Mouse (Mus musculus) heart, embryonic 12.5 days (tissue): ENCODE results near the gene Camkmt. TPM values are rescaled to one million over a fixed set of nuclear protein-coding genes. Genes with fewer than 3 reads are reported as not detected.
A peak's percentile ranks its signal among the peaks of the same experiment; 100 is the strongest.

ENCODE experiments used
- ATAC-seq: fragments of 200-750 bp; cut with Nextera tagmentation; 2 replicates; pipeline ENCODE4 v1.8.0; 2017; ENCODE audit warnings: moderate TSS enrichment, moderate library complexity; ENCODE audit not compliant: insufficient number of reproducible peaks, low FRiP score
- H3K27ac ChIP-seq: fragments of 300-500 bp; sonication (generic); 2 replicates; pipeline ENCODE4 v1.5.1; 2016; ENCODE audit warnings: mild to moderate bottlenecking, moderate library complexity; ENCODE audit not compliant: poor library complexity, severe bottlenecking
- H3K27me3 ChIP-seq: fragments of 300-500 bp; sonication (generic); replicated peaks from 2 replicates; pipeline ENCODE4 v1.6.1; 2016; ENCODE audit warnings: mild to moderate bottlenecking, moderate library complexity
- H3K36me3 ChIP-seq: fragments of 300-500 bp; sonication (generic); 2 replicates; pipeline ENCODE4 v1.6.1; 2016; ENCODE audit warnings: mild to moderate bottlenecking, moderate library complexity
- H3K4me1 ChIP-seq: fragments of 300-500 bp; sonication (generic); replicated peaks from 2 replicates; pipeline ENCODE4 v1.6.1; 2016; ENCODE audit warnings: mild to moderate bottlenecking
- H3K4me2 ChIP-seq: fragments of 300-500 bp; sonication (generic); 2 replicates; pipeline ENCODE4 v1.6.1; 2016; ENCODE audit warnings: mild to moderate bottlenecking, moderate library complexity
- H3K4me3 ChIP-seq: fragments of 300-500 bp; sonication (generic); 2 replicates; pipeline ENCODE4 v1.5.1; 2016; ENCODE audit warnings: mild to moderate bottlenecking
- H3K9ac ChIP-seq: fragments of 300-500 bp; sonication (generic); 2 replicates; pipeline ENCODE4 v1.6.1; 2016; ENCODE audit warnings: mild to moderate bottlenecking, moderate library complexity
- H3K9me3 ChIP-seq: fragments of 300-500 bp; sonication (generic); replicated peaks from 2 replicates; pipeline ENCODE4 v1.6.1; 2016; ENCODE audit warnings: mild to moderate bottlenecking, moderate library complexity
- WGBS: fragments of 180-500 bp; shearing (Covaris S2); methylation state at CpG from one replicate; pipeline ENCODE4 v1.1.7; 2016; 5-methylcytosine and 5-hydroxymethylcytosine counted together
- polyA plus RNA-seq: library from polyadenylated mRNA; unstranded; fragments of >200 nt; fragmentation: Nextera tagmentation; extraction: Ambion mirVana; gene quantifications from 2 replicates; pipeline ENCODE4 v1.2.1, GENCODE M21; 2016

Camkmt gene
- polyA plus RNA-seq, 1 experiment from 2014 or later: 6.6 TPM

- no peak overlapping the region for H3K27ac ChIP-seq
- no peak overlapping the region for H3K9ac ChIP-seq
- H3K9me3 ChIP-seq: no peaks in the 10 kb centered on the region
- H3K4me1 ChIP-seq: no peaks in the 10 kb centered on the region
- H3K4me3 ChIP-seq: no peak overlapping the region
- no peak overlapping the region for H3K4me2 ChIP-seq
- no peak for ATAC-seq
- no peaks in the 10 kb centered on the region for H3K27me3 ChIP-seq
- WGBS: 77% methylated on average over 3 of the region's 3 CpGs
- H3K36me3 ChIP-seq: no peaks in the 10 kb centered on the region
Measured at GRCm38 (mm10) chr17:85141621-85142020, 51.3 kb downstream of the Camkmt start.

- Histone ChIP-seq H3K27ac (no peak overlapping the region), H3K4me3 (no peak overlapping the region), H3K9ac (no peak overlapping the region), H3K27me3 (no peaks in the 10 kb centered on the region), H3K36me3 (no peaks in the 10 kb centered on the region), H3K9me3 (no peaks in the 10 kb centered on the region), H3K4me2 (no peak overlapping the region), H3K4me1 (no peaks in the 10 kb centered on the region)
- ATAC-seq: no peak
- 59% methylated on average over 5 of the region's 5 CpGs for WGBS
Measured at GRCm38 (mm10) chr17:85142495-85143111, 52.3 kb downstream of the Camkmt start.

- H3K27ac ChIP-seq: no peak overlapping the region
- H3K4me3 ChIP-seq: no peak overlapping the region
- H3K4me1 ChIP-seq: no peaks in the 10 kb centered on the region
- H3K4me2 ChIP-seq: no peak overlapping the region
- H3K9me3 ChIP-seq: no peaks in the 10 kb centered on the region
- no peak overlapping the region for H3K9ac ChIP-seq
- no peaks in the 10 kb centered on the region for H3K27me3 ChIP-seq
- WGBS: 83% methylated on average over 6 of the region's 6 CpGs
- no peaks in the 10 kb centered on the region for H3K36me3 ChIP-seq
- no peak for ATAC-seq
Measured at GRCm38 (mm10) chr17:85144141-85144540, 53.8 kb downstream of the Camkmt start.

DNA sequence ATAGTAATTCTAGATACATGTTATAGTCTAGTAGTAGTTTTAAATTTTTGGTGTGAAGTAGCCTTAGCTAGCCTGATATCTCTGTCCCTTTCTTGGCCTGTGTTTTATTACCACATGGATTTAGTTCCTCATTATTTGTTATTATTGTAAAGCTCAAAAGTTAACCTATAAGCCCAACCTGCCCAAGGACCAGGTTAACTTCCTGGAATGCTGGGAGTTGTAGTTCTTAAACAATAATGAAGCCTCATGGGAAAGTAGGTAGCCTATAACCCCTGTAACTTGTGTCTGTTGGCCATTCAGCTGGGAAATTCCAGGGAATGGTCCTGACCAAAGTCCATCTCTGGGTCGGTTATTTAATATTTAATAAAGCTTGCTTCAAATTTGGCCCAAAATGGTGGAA is 58.0 kb downstream of the Camkmt start:
- Histone ChIP-seq H3K27me3 (no peaks in the 10 kb centered on the region), H3K4me3 (no peak overlapping the region), H3K9me3 (no peaks in the 10 kb centered on the region), H3K4me2 (no peak overlapping the region), H3K27ac (no peak overlapping the region), H3K4me1 (peaks cover 7% of the 10 kb centered on the region), H3K36me3 (no peaks in the 10 kb centered on the region), H3K9ac (no peak overlapping the region)
- 73% methylated on average over 1 of the region's 1 CpGs for WGBS
- no peak for ATAC-seq

- WGBS: 47% methylated on average over 3 of the region's 3 CpGs
- no peaks in the 10 kb centered on the region for H3K9me3 ChIP-seq
Measured at GRCm38 (mm10) chr17:85149211-85149738, 58.9 kb downstream of the Camkmt start.

DNA sequence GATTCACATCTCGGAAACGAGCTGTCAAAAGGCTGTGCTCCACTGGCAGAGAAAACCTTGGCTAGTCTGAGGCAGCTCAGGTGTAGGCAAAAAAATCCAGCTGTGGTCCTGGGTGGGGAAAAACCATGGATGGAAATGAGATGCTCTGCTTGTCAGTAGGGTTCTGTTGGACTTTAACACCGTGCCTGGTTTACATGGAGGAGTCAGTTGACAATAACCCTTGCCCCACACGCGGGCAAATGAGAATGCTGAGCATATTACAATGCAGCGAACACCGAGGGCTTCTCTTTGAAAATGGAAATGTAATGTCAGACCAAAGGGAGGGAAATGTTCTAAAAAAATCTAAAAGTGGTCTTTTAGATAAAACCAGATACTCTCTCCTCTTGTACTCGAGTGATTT is 60.9 kb downstream of the Camkmt start:
- Histone ChIP-seq H3K27me3 (no peaks in the 10 kb centered on the region), H3K9ac (no peak overlapping the region), H3K9me3 (no peaks in the 10 kb centered on the region), H3K4me3 (no peak overlapping the region), H3K4me2 (0 out of 2 replicates have a peak overlapping the region, but pooled peaks have one; percentile 18), H3K4me1 (peaks cover 10% of the 10 kb centered on the region), H3K27ac (no peak overlapping the region), H3K36me3 (no peaks in the 10 kb centered on the region)
- ATAC-seq: no peak
- 46% methylated on average over 8 of the region's 8 CpGs for WGBS

More at GRCm38 (mm10) chr17:85149211-85149738, 58.9 kb downstream of the Camkmt start:
- Histone ChIP-seq H3K36me3 (no peaks in the 10 kb centered on the region), H3K4me3 (no peak overlapping the region), H3K4me2 (no peak overlapping the region), H3K27ac (no peak overlapping the region), H3K9ac (no peak overlapping the region), H3K27me3 (no peaks in the 10 kb centered on the region), H3K4me1 (peaks cover 7% of the 10 kb centered on the region)
- no peak for ATAC-seq

DNA sequence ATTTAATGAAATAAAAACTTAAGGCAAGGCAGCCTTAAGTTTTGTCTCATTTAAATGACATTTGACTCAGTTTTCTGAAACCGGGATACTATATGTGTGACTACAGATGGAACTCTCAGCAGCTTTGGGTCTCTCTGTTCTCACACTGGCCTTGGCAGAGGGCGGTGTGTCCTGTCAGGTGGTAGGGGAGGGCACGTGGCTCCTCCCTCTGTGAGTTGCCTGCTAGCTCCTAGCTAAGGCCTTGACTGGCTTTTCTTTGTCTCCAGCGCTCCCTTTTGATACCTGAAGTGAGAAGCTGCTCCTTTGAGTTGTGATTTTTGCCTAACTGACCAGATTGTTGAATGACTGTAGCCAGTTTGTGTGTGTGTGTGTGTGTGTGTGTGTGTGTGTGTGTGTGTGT is 67.8 kb downstream of the Camkmt start:
- no peak overlapping the region for H3K27ac ChIP-seq
- no peaks in the 10 kb centered on the region for H3K36me3 ChIP-seq
- no peak overlapping the region for H3K9ac ChIP-seq
- 70% methylated on average over 4 of the region's 4 CpGs for WGBS
- ATAC-seq: no peak
- H3K27me3 ChIP-seq: no peaks in the 10 kb centered on the region
- H3K4me3 ChIP-seq: no peak overlapping the region
- H3K9me3 ChIP-seq: no peaks in the 10 kb centered on the region
- peaks cover 4% of the 10 kb centered on the region; the same call in 1 of the 2 replicates for H3K4me1 ChIP-seq
- H3K4me2 ChIP-seq: no peak overlapping the region

- no peak overlapping the region for H3K27ac ChIP-seq
- no peaks in the 10 kb centered on the region for H3K9me3 ChIP-seq
- H3K9ac ChIP-seq: no peak overlapping the region
- H3K4me3 ChIP-seq: no peak overlapping the region
- peaks cover 4% of the 10 kb centered on the region; the same call in 1 of the 2 replicates for H3K4me1 ChIP-seq
- no peaks in the 10 kb centered on the region for H3K36me3 ChIP-seq
- H3K4me2 ChIP-seq: no peak overlapping the region
- H3K27me3 ChIP-seq: no peaks in the 10 kb centered on the region
- ATAC-seq: no peak
- WGBS: 87% methylated on average over 8 of the region's 8 CpGs
Measured at GRCm38 (mm10) chr17:85159526-85159925, 69.2 kb downstream of the Camkmt start.

DNA sequence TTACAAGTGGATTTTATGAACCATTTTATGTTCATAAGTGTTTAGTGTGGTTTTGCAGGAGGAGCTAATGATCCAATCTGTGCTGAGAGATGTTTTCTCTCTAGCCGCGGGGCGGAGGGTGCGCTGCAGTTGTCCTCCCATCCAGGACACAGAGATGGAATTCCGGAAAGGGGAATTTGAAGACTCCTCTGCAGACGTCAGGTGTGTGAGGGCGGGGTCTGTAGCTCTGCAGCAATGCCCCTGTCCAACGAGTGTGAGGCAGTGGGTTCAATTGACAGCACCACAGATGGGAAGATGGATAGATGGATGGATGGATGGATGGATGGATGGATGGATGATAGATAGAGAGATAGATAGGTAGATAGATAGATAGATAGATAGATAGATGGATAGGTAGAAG is 70.4 kb downstream of the Camkmt start:
- ATAC-seq: no peak

DNA sequence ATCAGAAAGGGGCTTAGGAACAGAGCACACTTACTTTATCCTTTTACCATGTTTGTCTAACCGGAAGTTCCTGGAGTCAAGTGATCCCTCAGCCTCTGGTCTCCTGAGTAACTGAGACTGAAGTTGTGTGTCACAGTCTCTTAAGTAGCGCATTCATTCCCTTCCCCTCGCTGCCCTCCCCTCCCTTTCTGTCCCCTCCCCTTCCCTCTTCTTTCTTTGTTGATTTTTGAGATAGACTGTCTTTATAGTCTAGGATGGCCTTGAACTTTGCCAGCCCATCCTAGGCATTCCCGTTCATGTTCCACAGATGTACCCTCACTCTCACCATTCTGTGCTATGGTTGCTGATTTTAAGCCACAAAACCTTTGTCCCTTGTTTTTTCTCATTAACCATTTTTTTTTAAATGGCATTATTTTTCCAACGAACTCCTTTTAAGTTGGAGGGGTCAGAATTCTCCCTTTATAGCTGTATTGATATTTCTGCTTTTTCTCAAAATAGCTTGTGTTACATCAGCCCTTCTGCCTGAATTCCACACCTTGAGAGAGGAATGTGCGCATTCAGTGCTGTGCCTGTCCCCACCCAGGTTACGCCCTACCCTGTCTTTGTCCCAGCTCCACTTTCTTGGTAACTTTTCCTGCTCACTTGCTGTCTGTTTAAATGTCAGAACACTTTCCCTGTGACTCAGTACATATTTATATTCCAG is 72.4 kb downstream of the Camkmt start:
- no peak for ATAC-seq
- no peaks in the 10 kb centered on the region for H3K4me1 ChIP-seq
- no peaks in the 10 kb centered on the region for H3K27me3 ChIP-seq
- no peak overlapping the region for H3K4me2 ChIP-seq
- no peaks in the 10 kb centered on the region for H3K9me3 ChIP-seq
- no peaks in the 10 kb centered on the region for H3K36me3 ChIP-seq
- H3K4me3 ChIP-seq: no peak overlapping the region
- 80% methylated on average over 7 of the region's 7 CpGs for WGBS
- no peak overlapping the region for H3K9ac ChIP-seq
- no peak overlapping the region for H3K27ac ChIP-seq

More for the DNA sequence above, 70.4 kb downstream of the Camkmt start:
- WGBS: 88% methylated on average over 8 of the region's 8 CpGs
- H3K4me2 ChIP-seq: no peak overlapping the region
- H3K4me1 ChIP-seq: peaks cover 4% of the 10 kb centered on the region; the same call in 1 of the 2 replicates
- no peak overlapping the region for H3K9ac ChIP-seq
- H3K4me3 ChIP-seq: no peak overlapping the region
- H3K36me3 ChIP-seq: no peaks in the 10 kb centered on the region
- no peaks in the 10 kb centered on the region for H3K9me3 ChIP-seq
- no peaks in the 10 kb centered on the region for H3K27me3 ChIP-seq
- H3K27ac ChIP-seq: no peak overlapping the region

DNA sequence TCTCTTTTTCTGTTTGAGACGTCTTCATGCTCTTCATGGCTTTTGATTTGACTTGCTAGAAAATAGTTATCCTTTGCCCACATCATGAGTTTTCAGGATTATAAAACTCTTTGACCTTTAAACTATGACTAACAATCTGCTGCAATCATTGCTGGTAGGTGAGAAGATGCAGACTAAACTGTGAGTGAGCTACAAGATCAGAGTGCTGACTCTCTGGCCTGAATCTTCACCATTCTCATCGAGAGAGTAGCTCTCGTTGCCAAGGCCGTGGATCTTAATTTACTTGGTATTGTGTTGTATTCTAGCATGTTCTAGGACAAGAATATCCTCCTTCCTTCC is 72.9 kb downstream of the Camkmt start:
- H3K4me1 ChIP-seq: no peaks in the 10 kb centered on the region
- no peak overlapping the region for H3K4me2 ChIP-seq
- WGBS: 82% methylated on average over 4 of the region's 4 CpGs
- H3K9ac ChIP-seq: no peak overlapping the region
- H3K4me3 ChIP-seq: no peak overlapping the region
- no peaks in the 10 kb centered on the region for H3K9me3 ChIP-seq
- no peak for ATAC-seq
- no peak overlapping the region for H3K27ac ChIP-seq
- no peaks in the 10 kb centered on the region for H3K36me3 ChIP-seq
- H3K27me3 ChIP-seq: no peaks in the 10 kb centered on the region
